Mouse (Mus musculus) small intestine, adult 2 months (tissue): ENCODE data around the gene Fam192a. TPM values are rescaled to one million over a fixed set of nuclear protein-coding genes. Genes with fewer than 3 reads are reported as not detected.

Experiments
- H3K27ac ChIP-seq: fragments of 200-500 bp; 2 replicates; pipeline ENCODE4 v1.5.1; 2012; ENCODE audit warnings: low read depth, low read length, control low read depth, inconsistent platforms; ENCODE audit not compliant: insufficient read depth
- H3K27me3 ChIP-seq: fragments of 200-500 bp; 2 replicates; pipeline ENCODE4 v1.6.1; 2012; ENCODE audit warnings: mild to moderate bottlenecking, moderate library complexity, low read length, inconsistent platforms; ENCODE audit not compliant: control insufficient read depth, insufficient read depth
- H3K36me3 ChIP-seq: fragments of 200-500 bp; 2 replicates; pipeline ENCODE4 v1.6.1; 2012; ENCODE audit warnings: mild to moderate bottlenecking, low read length, control low read depth, inconsistent platforms; ENCODE audit not compliant: control insufficient read depth, insufficient read depth
- H3K4me1 ChIP-seq: fragments of 200-500 bp; 2 replicates; pipeline ENCODE4 v1.6.1; 2012; ENCODE audit warnings: low read length, inconsistent platforms, mixed read lengths; ENCODE audit not compliant: control insufficient read depth, insufficient read depth, insufficient read length
- H3K4me3 ChIP-seq: fragments of 200-500 bp; 2 replicates; pipeline ENCODE4 v1.5.1; 2012; ENCODE audit warnings: low read depth, mild to moderate bottlenecking, control low read depth, inconsistent platforms, low read length, moderate library complexity
- CTCF ChIP-seq: fragments of 200-500 bp; IDR thresholded peaks from 2 replicates; pipeline ENCODE4 v1.5.1; 2012; ENCODE audit warnings: low read depth, mild to moderate bottlenecking, control low read depth, inconsistent platforms, low read length, moderate library complexity, mixed read lengths; ENCODE audit not compliant: insufficient replicate concordance, insufficient read length; ENCODE audit errors: extremely low read depth
- POLR2A ChIP-seq: fragments of 200-500 bp; IDR thresholded peaks from 2 replicates; pipeline ENCODE4 v1.6.1; 2012; ENCODE audit warnings: low read depth, mild to moderate bottlenecking, control low read depth, inconsistent platforms, low read length, moderate library complexity
- WGBS: fragments of 180-500 bp; shearing (Covaris S2); methylation state at CpG from one replicate; pipeline ENCODE4 v1.1.7; 2018; 5-methylcytosine and 5-hydroxymethylcytosine counted together
- polyA plus RNA-seq: library from polyadenylated mRNA; depleted of rRNA; stranded (reverse); fragments of >200 nt; gene quantifications from 2 replicates; pipeline ENCODE4 v1.2.3, GENCODE M21; 2012; rRNA removed

Gene Fam192a
- polyA plus RNA-seq, 1 experiment, result 24.2 TPM

DNA sequence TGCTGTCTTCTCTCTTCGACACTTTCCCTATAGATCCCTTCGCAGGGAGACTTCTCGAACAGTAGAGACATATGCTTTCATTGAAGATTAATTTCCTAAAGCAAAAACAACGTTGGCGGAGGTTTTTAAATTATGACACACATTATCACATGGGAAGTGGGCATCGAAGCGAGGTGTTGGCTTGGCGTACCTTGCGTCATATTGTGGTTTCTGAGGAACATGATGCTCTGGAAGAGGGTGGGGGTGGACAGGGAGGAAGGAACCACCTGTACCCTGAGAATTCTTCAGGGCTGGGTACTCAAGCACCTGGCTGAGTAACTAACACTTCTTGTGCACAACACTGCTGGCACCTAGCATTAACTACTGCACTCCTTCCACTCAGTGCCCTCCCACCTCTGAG, 77.2 kb downstream of the Fam192a start:
- H3K4me1 ChIP-seq, result peaks cover 17% of the 10 kb centered on the region; the same call in 1 of the 2 replicates
- no peaks in the 10 kb centered on the region for H3K27me3 ChIP-seq
- peaks cover 2% of the 10 kb centered on the region; the same call in 1 of the 2 replicates for H3K36me3 ChIP-seq
- TF ChIP-seq CTCF (no peak), POLR2A (no peak)
- H3K4me3 ChIP-seq, result no peak overlapping the region
- H3K27ac ChIP-seq, result no peak overlapping the region
- WGBS, result 80% methylated on average over 9 of the region's 9 CpGs

Other genes with a start within 250 kb of the Fam192a start
- gene Herpud1, start 215.6 kb downstream of the Fam192a start, polyA plus RNA-seq, result 302 and 331 TPM in 2 replicates
- gene Nlrc5, start 167.6 kb downstream of the Fam192a start, polyA plus RNA-seq, result 3.4 and 7.4 TPM in 2 replicates
- 25.7 and 108 TPM in 2 replicates for gene Cpne2, start 69.0 kb downstream of the Fam192a start, polyA plus RNA-seq
- gene Rspry1, start 60 bp downstream of the Fam192a start, polyA plus RNA-seq, result 1.9 and 3.5 TPM in 2 replicates
- 26.3 and 50.7 TPM in 2 replicates for gene Arl2bp, start 64.6 kb upstream of the Fam192a start, polyA plus RNA-seq
- 50.9 and 84.3 TPM in 2 replicates for gene Pllp, start 94.3 kb upstream of the Fam192a start, polyA plus RNA-seq
- gene Ccl22, start 143.6 kb upstream of the Fam192a start, polyA plus RNA-seq, result 4.2 and 6.5 TPM in 2 replicates
- gene Cx3cl1, start 170.0 kb upstream of the Fam192a start, polyA plus RNA-seq, result 55.9 and 160 TPM in 2 replicates
- 0.62 and 0.94 TPM in 2 replicates for gene Ccl17, start 208.5 kb upstream of the Fam192a start, polyA plus RNA-seq
- 154 and 238 TPM in 2 replicates for gene Coq9, start 236.3 kb upstream of the Fam192a start, polyA plus RNA-seq
- gene Ciapin1, start 236.4 kb upstream of the Fam192a start, polyA plus RNA-seq, result 16.7 and 32.0 TPM in 2 replicates